Mouse (Mus musculus): ENCODE results near the gene Dhx34.
A peak's percentile ranks its signal among the peaks of the same experiment; 100 is the strongest.

The Dhx34 gene

DNA sequence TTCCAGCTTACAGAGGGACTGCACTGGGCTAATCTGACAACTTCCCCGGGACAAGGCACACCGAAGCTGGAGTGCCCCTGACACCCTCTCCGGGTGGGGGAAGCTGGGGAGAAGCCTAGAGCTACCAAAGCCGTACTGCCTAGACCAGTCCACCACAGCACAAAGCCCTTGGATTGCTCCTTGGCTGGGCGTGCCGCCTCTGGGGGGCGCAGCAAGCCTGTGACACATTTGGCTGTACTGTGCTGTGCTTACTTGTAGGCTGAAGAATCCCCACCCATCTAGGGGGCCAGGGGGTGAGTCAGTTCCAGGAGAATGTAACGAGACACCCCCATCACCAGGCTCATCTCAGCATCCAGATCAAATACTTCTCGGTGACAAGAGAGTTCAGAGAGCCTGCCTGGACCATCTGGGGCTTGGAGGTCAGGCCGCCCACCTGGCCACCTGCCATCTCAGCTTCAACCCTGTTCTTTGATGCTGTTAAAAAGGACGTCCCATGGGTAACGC is 10.9 kb downstream of the Dhx34 start:
- DNase-seq (ENCODE audit: low spot score in 2 of 2): no peak

DNA sequence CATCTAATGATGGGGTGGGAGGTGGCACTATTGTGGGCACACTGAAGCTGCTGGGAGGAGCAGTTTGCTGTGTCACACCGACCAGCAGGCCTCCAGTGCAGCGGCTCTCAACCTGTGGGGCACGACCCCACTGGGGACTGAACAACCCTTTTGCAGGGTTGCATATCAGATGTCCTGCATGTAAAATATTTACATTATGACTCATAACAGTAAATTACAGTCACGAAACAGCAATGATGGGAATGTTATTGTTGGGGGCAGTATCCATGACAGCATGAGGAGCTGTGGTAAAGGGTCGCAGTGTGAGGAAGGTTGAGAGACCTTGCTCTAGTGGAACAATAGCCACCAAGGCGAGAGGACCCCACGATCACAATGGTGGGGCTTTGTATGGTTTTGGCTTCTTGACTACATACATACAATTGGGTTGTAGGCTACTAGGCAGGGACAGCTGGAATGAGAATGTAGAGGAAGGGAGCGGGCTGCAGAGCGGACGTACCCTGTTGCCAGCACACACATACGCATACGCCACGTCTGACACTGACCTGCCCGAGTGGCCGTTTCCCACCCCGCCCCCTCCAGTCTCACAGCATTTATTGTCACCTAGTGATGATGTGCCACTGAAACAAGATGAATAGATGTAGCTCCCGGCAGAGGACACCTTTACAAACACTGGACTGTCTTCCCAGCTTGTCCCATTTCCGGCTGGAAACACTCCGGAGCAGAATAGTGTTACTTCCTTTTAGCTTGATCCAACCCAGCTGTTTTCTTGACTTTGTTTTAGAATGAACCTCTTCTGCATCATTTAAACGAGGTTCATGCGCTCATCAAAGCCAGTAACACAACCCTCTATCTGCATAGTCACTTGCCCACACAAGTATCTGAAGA is 12.8 kb downstream of the Dhx34 start:
- no peak for DNase-seq (ENCODE audit: low spot score in 2 of 2)

DNA sequence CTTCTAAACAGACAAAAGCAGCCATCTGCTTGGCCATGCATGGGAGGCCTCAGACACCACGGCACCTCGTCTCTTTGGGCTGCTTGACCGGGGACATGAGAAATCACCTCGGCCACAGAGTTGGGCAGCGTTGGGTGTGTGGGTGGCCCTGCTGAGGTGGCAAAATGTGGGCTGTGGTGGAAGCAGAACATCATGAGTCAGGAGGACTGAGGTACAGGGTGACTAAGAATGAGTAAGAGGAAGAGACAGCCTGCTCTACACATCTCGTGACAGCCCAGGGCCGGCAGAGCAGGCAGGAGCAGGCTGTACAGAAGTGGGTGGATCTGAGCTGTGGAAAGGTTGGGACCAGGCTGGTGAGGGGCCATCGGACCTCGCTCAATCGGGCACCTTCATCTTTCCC is 14.3 kb downstream of the Dhx34 start:
- peak; percentile 52 to 62 for DNase-seq (ENCODE audit: low spot score in 2 of 2)

DNA sequence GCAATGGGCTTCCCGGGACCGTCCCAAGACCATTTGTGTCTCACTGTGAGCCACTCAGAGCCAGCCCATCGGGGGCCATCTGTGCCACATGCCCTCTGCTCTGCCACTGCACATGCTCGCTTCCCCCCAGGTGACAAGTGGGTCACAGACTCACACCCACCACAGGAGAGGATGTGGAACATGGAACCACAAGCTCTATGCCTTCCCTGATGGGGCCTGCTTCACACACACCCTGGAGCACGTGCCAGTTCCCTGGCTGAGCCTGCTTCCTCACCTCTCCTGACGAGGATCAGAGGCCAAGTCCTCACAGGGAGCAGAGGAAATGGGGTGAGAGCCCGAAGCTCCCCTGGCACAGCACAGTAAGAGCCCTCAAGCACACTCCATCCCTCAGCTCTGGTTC is 14.8 kb downstream of the Dhx34 start:
- DNase-seq (ENCODE audit: low spot score in 2 of 2): no peak

DNA sequence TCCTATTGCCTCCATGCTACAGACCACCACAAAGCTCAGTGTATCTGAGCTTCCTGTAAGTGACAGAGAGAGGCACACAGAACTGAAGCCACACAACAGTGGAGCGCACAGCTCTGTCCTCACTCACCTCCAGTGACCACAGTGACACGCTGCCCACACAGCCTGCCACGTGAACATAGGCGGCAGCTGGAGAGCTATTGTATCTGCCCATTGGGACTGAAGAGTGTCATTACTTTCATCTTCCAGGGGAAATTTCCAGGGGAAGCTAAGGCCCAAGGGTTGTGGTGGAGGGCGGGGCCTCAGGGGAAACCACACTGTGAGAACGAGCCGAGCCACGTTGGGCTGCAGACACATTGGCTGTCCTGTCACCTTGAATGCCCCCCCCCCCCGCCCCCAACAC is 17.0 kb downstream of the Dhx34 start:
- no peak for DNase-seq (ENCODE audit: low spot score in 2 of 2)

DNA sequence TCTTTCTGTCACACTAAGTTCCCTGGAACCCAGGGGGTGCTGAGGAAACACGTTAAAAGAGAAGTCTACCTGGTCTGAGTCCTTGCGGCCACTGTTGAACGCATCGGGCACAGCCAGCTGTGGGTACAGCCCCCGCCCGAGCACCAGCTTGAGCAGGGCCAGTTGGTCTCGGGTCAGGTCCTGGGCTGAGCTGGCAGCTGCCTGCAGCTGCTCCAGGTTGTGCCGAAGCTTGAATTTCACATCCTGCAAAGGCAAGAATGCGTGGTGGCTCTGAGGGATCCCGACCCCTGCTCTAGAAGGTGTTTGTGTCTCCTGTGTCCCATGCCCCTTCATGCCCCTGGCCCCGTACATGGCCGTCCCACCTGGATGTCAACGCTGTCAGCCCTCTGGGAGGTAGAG is 18.3 kb downstream of the Dhx34 start:
- DNase-seq (ENCODE audit: low spot score in 2 of 2): no peak

DNA sequence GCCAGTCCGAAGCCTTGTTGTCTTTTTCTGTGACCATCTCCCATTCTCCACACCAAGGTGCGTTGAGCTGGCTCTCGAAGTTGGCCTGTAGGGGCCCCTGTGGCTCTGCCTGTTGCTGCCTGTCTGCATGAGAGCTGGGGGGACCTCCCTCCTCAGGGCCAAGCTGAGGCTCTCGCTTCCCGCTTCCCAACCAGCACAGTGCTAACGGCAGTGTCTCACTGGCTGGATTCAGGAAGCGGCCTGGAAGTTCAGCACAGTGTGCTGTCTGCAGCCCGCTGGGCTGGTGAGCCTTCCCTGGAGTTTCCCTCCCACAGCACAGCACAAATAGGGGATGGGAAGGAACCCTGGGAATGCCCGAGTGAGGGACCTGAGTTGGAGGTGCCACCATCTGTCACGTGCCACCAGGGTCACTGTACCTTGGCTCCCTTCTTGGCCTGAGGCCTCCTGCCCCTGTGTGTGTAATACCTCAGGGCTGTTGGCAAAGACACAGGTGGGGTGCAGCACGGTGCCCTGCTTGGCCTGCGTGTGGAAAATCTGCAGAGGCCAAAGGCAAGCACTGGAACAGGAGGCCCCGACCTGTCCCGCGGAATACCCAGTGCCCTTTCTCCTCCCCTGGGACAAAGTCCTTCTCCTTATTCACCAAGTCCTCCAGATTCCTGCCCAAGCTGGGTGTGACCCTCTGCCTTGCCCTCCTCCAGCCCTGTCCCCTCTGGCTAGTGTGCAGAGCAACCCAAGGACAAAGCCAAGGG is 18.9 kb downstream of the Dhx34 start:
- DNase-seq (ENCODE audit: low spot score in 2 of 2): no peak

DNA sequence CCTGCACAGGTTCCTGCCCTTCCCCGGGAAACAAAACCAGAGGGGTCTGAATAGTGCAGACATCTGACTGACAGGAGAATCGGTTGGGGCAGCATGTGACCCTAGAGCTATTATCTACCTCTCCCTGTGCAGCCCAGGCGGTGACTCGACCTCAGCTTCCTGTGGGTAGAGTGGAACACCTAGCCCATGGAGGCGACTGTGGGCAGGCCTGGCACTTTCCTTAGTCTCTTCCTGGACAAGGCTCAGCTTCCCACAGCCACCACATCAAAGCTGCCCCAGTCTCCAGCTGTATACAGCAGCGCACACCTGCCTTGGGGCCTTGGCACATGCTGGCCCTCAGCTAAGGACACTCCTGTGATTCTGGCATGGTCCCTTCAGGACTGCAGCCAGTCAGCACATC is 20.7 kb downstream of the Dhx34 start:
- DNase-seq (ENCODE audit: low spot score in 2 of 2): no peak

DNA sequence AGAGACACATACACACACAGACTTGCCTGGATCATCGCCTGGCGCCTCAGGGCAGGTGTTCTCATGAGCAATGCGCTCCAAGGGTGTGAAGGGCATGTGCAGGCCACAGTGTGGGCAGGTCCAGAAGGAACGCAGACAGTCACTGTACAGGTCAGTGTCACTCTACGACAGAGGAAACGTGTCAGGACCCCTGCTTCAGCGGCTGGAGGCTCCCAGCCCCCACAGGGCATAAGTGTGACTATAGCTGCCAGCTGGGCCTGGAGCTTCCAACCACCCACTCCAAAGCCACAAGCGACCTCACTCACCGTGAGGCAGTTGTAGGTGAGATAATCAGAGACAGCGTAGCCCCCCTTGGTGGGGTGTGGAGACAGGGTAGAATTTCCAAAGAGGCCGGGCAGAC is 23.3 kb downstream of the Dhx34 start:
- DNase-seq (ENCODE audit: low spot score in 2 of 2): no peak

DNA sequence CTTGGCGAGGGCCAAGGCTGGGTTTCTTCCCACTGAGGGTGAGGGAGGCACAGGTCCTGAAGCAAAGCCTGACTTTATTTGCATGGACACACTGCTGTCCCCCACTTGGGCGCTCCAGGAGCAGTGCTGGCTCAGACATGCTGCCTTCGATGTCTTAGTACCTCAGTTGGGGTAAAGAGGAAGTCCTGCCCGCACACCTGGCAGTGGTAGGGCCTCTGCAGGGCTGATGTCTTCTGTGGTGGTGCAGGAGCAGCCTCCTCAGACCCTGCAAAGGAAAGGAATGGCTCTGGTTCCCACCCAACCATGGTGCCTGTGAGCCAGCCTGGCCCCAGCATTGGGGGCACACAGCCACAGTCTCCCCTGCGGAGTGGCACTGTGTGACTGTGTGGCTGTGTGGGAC is 24.7 kb downstream of the Dhx34 start:
- no peak for DNase-seq (ENCODE audit: low spot score in 2 of 2)

DNA sequence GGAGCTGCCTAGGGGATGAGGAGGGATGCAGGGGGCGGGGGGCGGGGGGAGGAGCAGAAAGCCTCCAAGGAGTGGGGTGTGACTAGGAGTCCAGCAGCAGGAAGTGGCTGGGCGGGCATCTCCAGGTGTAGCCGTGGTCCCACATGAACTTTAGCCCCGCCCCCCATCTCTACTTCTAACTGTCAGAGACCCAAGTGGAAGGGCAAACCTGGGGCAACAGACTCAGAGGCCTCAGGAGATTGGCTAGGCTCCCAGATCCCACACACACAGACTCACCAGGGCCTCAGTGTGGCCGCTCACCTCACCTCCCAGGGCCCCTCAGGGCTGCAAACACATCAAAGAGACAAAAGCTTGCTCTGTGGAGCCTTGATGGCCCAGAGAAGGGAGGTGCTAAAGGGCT is 25.2 kb downstream of the Dhx34 start:
- no peak for DNase-seq (ENCODE audit: low spot score in 2 of 2)

DNA sequence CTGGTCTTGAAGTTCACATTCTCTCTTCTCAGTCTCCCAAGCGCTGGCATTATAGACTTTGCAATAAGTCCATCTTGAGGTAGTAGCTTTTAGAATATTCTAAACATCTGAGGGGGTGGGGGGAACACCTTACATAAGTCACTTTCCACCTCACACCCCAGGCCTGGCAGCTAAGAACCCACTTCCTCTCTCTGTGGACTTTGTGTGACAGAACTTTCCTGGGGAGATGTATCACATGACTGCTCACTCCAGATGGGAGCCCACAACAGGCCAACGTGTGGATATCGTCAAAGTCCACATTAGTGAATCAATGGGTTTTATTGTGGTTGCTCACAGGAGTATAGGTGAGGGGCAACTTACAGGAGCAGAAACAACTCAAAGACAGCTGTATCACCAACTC is 28.1 kb downstream of the Dhx34 start:
- no peak for DNase-seq (ENCODE audit: low spot score in 2 of 2)

DNA sequence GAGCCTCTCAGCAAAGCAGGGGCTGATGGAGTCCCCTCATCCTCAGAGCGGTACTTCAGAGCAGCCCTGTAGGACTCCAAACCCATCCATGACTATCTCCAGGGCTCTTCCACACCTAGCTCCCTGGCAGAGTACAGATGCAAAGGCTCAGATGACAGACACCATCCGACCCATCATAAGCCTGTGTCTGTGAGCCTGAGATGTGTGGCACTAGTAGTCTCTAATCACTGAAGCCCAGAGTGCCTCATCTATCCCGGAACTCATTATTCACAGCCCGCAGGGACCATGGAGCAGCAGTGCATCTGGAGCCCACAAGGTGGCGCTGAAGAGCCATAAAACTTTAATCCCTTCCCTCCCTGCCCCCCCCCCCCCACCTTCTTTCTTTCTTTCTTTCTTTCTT is 29.5 kb downstream of the Dhx34 start:
- DNase-seq (ENCODE audit: low spot score in 2 of 2): peak; percentile 49 to 55

DNA sequence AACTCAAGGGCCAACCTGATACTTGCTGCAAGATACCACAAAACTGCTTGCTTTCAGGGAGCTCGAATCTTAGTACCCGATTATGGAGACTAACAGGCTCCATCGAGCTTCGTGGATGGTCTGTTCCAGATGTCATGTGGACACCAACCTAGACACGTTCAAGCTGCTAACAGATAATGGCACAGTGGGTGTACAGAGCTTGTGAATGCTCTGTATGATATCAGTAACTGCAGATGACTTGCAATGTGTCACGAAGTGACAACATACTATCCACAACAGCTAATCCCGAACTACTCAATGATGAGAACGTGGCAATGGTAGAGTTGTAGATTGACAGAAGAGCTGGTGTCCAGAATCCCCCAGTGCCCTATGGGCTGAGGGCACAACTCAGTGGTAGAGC is 34.3 kb downstream of the Dhx34 start:
- no peak for DNase-seq (ENCODE audit: low spot score in 2 of 2)

DNA sequence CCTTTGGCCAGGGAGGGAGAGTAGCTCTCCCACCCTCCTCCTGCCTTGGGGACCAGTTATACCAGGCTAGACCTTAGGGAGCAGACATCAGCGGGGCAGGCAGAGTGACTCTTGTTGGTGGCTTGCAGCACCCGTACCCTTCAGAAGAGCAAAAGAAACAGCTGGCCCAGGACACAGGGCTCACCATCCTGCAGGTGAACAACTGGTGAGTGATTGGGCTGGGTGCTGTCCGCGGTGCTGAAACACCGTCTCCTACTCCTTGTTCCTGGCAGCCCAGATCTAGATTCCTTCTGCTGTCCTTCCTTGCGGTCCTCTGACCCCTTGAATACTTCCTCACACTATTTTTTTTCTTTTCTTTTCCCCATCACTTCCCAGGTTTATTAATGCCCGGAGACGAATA is 38.2 kb downstream of the Dhx34 start:
- DNase-seq (ENCODE audit: low spot score in 2 of 2): no peak

DNA sequence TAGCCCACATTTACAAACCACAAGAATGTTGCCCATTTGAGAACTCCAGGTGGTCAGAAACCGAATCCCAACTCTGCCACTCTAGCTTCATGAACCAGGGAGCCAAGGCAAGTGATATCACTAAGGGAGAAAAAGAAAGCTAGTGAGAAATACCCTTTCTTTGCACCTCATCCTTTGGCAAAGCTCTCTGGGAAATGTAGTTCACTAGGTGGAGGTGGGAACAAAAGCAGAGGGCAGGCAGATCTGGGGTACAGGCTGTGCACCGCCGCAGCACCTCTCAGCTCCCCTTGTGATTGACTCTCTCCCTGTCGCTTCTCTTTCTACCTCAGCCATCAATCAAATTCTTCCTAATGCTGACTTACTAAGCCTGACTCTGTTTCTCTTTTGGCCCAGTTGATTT is 43.7 kb downstream of the Dhx34 start:
- no peak for DNase-seq (ENCODE audit: low spot score in 2 of 2)

DNA sequence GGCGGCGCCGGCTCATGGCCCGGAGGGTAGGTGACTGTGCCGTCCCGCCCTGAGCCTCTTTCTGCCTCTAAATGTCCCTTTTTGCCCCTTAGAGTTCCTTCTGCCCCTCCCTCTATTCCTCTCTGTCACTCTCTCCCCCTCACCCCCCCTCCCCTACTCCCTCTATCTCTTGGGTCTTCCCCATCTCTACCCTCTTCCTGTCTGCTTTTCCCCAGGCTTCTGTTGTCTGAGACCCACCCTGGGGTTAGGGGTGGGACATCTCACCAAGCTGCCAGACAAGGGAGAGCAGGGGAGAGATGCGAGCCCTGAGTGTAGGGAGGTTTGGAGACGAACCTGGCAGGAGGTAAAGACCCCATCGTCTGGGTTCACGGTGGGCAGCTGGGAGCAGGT is 46.3 kb downstream of the Dhx34 start:
- no peak for DNase-seq (ENCODE audit: low spot score in 2 of 2)

DNA sequence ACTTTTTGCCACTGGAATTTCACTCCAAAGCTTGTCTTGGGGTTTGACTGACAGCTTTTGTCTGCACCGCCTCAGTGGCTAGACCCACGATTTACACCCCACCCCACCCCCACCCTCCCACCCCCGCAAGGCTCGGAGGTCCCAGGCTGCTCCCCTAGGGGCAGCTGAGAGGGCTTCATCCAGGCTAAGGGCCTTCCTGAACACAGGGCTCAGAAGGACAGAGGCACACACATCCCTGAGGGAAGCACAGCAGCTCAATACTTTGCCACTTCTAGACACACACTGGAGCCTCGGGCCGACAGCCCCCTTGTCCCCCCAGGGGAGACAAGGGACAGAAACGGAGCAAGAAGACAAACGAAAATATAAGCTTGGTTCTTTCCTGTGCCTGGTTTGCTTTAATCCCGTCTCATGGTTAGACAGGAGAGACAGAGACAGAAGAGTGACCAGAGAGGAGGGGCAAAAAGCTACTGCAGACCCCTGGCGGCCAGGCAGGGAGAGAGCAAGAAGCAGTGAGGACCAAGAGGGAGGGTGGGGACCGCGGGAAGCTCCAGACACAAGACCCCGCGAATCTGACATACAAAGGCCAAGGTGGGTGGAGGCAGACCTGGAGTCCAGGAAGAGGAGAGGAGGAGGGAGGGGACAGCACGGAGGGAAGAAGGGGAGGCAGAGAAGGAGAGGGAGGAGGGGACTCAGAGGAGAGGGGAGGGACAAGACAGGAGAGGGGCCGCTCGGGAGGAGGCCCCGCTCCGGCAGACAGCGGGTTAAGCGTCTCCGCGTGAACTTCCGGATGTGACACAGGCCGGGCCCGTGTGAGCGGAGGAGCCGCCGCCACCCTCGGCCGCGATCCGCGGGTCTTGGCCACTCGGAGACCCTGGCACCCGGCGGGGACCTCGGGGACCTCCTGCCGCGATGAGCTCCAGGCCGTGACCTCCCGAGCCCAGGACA is 47.0 kb downstream of the Dhx34 start, which contains the start of gene Meis3:
Gene Meis3 (plus strand): TSS at position 494 of the 945 bp plus-strand sequence.
- DNase-seq (ENCODE audit: low spot score in 2 of 2): peak in 1 of 2 experiments; percentile 36

DNA sequence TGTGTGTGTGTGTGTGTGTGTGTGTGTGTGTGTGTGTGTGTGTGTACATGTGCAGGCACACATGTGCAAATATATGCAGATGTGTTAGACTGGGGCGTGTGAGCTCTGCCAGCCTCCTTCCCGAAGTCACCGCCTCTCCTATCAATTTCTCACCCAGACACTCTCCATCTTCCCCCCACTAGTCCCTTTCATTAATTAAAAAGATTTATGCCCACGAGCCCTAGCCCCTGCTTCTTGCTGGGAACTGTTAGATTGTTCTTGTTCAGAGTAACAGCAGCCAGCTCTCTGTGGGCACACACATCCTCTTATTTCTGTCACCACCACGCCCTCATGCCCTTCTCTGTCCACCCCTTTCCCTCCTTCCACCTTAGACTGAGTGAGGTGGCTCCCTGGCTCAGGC is 48.7 kb downstream of the Dhx34 start:
- no peak for DNase-seq (ENCODE audit: low spot score in 2 of 2)

DNA sequence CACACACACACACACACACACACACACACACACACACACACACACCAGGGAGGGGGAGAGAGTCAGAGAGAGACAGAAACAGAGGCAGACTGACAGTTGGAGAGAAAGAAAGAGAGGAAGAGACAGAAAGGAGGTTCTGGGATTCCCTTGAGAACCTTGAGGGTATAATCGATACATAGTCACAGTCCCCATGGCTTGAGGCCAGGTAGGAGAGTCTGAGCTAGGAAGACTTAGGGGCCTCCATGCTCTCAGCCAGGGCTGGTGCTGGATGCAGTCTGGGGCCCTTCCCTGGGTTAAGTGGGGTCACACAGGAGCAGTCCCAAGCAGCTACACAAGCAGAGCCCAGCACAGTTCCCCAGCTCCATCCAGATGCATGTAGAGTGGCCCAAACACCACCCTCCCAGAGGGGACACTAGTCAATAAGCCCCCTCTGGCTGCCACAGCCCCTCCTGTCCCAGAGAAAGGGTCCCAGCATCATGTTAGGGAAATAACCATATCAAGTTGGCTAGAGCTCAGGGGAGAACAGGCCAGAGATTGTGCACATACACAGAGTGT is 49.2 kb downstream of the Dhx34 start:
- no peak for DNase-seq (ENCODE audit: low spot score in 2 of 2)

DNA sequence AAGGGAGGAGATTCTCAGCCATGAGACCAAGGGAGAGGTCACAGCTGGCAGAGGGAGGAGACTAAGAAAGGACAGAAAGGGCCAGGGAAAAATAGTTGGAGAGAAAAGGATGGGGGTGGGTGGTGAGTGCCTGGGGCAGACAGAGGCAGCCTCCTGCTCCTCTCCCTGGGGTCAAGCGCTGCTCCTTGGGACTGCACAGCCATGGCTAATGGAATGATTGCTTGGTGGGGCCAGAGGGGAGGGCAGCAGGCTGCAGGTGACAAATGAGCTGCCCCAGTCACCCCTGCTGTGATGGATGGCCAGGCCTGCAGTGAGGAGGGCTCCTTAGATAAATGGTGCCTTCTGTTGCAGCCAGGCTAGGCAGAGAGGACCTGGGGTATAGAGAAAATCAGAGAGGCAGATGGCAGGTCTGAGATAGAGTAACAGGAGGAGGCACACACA is 49.7 kb downstream of the Dhx34 start:
- DNase-seq (ENCODE audit: low spot score in 2 of 2): no peak

Data from right cerebral cortex, postnatal 36 days (tissue).